Mouse (Mus musculus) heart, adult 8-10 months (tissue): ENCODE results near the gene Taar6. TPM values are rescaled to one million over a fixed set of nuclear protein-coding genes. Genes with fewer than 3 reads are reported as not detected.

Experiments
- DNase-seq: peaks from one replicate; pipeline ENCODE4 v3.0.0; 2022; ENCODE audit warnings: low spot score
- total RNA-seq, 4 experiments: library from RNA; stranded (reverse); gene quantifications; 2 replicates each; pipeline ENCODE4 v1.2.4; 2022

The Taar6 gene
- total RNA-seq, 4 experiments from 2014 or later = not detected

GRCm38 (mm10) chr10:23937613-23938012 lies 47.8 kb downstream of the Taar6 start:
- no peak for DNase-seq

Other genes starting within 250 kb of the Taar6 start
- gene Rps12, start 198.4 kb downstream of the Taar6 start, total RNA-seq = 100 to 1,000 TPM; 143 to 253 (median 212) TPM
- gene Slc18b1, start 188.7 kb downstream of the Taar6 start, total RNA-seq = 10 to 100 TPM in 1 of 4 experiments, 1 to 10 TPM in 3; 6.2 to 10.7 (median 7.9) TPM
- gene Vnn3, start 134.2 kb downstream of the Taar6 start, total RNA-seq = under 1 TPM in 3 of 4 experiments, not detected in 1; 0.12 to 0.34 (median 0.16) TPM
- under 1 TPM; 0.25 to 0.72 (median 0.35) TPM for gene Vnn1, start 91.0 kb downstream of the Taar6 start, total RNA-seq
- not detected for gene Taar1, start 65.3 kb downstream of the Taar6 start, total RNA-seq
- gene Taar2, start 47.1 kb downstream of the Taar6 start, total RNA-seq = not detected
- not detected for gene Taar3, start 36.1 kb downstream of the Taar6 start, total RNA-seq
- not detected for gene Taar4, start 25.2 kb downstream of the Taar6 start, total RNA-seq
- gene Taar5, start 14.9 kb downstream of the Taar6 start, total RNA-seq = not detected
- gene Taar7a, start 7.8 kb upstream of the Taar6 start, total RNA-seq = not detected
- gene Taar7b, start 14.3 kb upstream of the Taar6 start, total RNA-seq = not detected
- not detected for gene Taar7d, start 41.6 kb upstream of the Taar6 start, total RNA-seq
- gene Taar7e, start 52.0 kb upstream of the Taar6 start, total RNA-seq = not detected
- gene Taar7f, start 63.9 kb upstream of the Taar6 start, total RNA-seq = not detected
- not detected for gene Taar8a, start 90.9 kb upstream of the Taar6 start, total RNA-seq
- not detected for gene Taar8b, start 106.6 kb upstream of the Taar6 start, total RNA-seq
- gene Taar8c, start 116.3 kb upstream of the Taar6 start, total RNA-seq = not detected
- gene Taar9, start 123.9 kb upstream of the Taar6 start, total RNA-seq = not detected
- 10 to 100 TPM; 41.3 to 54.2 (median 48.0) TPM for gene Stx7, start 163.7 kb upstream of the Taar6 start, total RNA-seq
- gene Moxd1, start 237.9 kb upstream of the Taar6 start, total RNA-seq = under 1 TPM in 3 of 4 experiments, not detected in 1; 0.16 to 0.24 (median 0.19) TPM